Mouse (Mus musculus): ENCODE measurements around the gene Lix1l.

Lix1l gene

DNA sequence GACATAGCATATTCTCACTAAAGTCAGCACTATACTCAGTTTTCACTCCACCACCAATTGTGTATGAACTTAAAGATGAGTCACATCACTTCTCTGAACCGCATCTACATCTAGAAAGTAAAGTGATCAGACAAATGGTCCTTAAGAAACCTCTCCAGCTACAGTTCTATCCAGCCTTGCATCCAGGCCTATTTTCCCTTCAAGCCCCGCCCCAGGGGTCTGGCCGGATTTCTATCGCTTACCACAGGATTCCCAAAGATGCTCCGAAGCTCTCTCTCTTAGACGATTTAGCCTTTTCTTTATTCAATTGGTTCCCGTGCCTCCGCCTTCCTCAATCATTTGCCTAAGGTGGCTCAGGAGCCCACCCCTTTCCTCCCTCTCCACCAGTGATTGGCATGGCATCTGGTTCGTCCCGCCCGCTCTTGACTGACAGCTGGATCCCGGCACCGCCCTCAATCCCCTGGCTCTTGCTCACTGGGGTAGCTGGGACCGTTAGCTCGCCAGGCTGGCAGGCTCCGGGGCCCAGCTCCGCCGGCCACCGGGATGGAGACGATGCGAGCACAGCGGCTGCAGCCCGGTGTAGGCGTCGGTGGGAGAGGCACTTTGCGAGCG is at the start of gene Lix1l:
Gene Lix1l (plus strand): TSS at position 511 of the 612 bp plus-strand sequence.
- peak; percentile 94 for DNase-seq (ENCODE audit: low spot score)

DNA sequence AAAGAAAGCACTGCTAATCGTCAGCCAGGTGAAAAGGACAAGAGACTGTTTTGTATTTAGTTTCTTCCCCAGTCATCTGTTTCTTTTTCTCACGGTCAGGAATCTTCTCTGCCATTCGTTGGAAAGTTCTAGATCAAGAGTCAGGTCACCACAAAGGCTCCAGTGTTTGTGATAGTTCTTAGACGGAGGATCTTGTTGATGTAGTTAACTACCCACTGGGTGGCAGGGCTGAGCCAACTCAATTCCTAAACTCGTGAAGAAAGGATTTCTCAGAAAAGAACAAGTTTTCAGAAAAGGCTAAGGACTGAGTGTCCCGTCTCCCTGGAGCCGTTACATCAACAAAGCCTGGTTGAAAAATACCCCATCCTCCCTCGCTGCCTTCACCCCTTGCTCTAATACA is 49.7 kb upstream of the Lix1l start:
- no peak for DNase-seq (ENCODE audit: low spot score)

DNA sequence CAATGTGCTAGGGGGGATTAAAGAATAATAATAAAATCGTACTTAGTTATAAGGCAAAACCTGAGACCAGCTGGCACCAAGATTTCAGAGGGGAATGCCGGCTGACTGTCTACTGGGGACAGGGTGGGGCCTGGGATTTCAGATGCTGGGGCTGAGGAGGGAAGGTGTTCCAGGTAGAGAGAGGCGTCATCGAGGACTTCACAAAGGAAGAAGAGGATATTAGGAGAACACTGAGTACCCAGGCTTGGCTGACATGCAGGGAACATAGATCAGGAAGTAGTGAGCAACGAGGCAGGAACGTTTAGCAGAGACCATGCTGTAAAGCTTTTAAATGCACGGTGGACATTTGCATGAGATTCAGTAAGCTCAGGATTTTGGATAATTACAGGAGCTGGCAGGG is 49.1 kb upstream of the Lix1l start:
- no peak for DNase-seq (ENCODE audit: low spot score)

DNA sequence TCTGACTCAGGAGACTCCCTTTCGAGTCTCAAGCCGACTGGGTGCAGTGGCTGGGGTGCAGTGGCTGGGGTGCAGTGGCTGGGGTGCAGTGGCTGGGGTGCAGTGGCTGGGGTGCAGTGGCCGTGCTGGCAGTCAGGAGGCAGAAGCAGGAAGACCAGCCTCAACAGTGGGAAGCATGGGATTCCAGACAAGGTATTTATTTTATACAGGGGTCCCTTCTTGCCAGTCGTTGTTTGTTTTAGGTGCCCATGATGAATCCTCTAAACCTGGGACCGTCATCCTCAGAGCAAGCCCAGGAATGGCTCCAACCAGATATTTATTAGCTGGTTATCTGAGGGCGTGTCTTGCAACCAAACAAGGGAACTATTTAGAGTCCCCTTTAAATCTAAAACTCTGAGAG is 47.3 kb upstream of the Lix1l start:
- no peak for DNase-seq (ENCODE audit: low spot score)

DNA sequence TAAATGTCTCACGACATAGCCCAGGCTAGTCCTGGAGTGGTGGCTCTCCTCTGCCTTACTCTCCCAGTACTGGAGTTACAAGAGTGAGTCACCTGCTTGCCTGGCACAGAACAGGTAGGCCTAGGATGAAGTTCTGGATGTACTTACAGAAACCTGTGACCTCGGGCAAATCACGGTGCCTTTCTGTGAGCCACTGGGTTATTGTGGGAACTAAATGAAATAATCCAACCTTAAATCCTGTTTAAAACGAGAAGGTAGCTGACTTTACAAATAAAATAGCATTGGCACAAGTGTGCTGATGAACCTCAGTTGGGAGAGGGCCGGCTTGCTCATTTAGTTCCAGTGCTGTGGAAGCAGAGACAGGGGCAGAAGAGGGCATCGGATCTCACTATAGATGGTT is 46.7 kb upstream of the Lix1l start:
- DNase-seq (ENCODE audit: low spot score) = no peak

DNA sequence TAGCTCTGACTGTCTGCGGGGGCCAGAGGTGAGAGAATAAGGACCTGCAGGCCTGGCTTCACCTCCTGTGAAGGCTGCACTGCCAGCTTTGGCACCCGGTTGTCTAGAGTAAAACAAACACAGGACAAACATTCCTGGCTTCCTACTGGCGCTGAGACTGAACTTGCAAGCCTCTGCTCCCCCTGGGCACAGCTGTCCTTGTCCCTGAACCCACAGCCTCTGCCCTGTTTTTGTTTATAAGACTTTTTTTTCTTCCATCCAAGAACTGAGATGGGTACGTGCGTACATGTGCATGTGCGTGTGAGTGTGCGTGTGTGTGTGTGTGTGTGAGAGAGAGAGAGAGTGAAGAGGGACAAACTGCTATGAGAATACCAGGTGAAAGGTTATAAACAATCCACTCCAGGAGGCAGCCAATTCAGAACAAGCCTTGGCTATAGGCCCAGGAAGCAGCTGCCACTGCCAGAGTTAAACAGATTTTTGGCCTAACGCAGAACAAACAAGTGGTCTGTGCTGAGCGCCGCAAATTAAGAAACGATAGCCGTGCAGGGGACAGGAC is 45.8 kb upstream of the Lix1l start:
- DNase-seq (ENCODE audit: low spot score) = peak; percentile 73

DNA sequence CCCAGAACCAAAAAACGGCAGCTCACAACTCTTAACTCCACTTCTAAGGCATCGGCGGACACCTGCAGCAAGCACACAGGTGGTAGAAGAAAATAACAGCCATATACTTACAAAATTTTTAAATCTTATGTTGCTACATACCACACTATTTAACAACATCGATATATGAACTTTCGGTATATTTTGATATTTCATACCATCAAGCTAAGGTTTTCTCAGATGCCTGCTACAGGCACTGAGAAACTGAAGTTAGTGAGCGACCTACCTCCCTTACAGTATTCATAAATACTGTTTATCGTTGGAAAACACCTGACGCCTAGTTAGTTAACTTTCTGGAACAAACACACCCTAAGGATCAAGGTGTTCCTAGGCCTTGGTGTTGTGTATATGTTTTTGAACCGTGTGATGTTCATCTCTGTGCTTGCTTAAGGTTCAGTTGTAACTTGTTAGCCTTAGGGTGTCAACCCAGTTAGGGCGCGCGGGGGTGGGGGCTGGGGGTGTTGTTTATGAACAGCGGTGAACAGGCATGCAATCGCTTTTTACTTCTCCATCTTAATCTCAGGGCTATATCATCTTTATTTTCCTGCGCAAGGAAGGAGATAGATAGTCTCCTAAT is 44.8 kb upstream of the Lix1l start:
- no peak for DNase-seq (ENCODE audit: low spot score)

DNA sequence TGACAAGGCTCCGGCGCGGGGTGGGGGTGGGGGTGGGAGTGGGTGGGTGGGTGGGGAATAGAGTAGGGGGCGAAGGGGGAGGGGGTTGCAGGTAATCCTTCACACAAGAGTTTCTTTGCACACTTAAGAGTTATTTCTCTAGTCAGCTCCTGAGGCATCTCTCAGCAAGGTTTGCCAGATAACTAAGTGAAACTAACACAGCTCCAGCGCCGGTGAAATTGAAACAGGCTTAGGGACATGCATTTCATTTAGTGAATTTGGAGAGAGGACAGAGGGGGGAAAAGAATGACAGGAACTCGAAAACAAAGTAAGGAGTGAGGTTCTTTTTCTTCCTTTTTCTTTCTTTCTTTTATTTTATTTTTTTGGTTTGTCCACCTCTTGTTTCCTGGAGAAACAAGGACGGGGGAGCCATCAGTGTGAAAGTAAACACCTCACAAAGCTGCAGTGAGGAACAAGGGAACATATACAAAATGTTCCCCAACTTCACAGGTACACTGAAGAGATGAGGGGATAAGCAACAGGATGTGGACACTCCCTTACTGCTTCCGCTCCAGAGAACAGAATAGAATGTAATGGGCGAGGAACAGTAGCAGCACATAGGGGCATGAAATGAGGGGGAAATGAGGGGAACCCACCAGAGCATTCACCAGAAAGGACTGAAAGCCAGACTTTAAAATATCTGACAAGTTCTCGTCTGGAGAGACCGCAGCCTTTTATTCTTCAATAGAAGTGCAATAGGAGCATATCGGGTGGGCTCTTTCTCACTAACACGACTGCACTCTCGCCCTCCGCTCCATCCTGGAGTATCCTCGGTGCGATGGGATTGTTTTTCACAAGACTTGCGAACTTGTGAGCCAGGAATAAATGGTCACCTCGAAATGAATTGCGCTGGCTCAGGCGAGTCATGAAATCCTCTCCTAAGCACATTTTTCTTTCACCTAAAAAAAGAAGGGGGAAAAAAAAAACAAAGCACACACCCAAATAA is 44.0 kb upstream of the Lix1l start:
- no peak for DNase-seq (ENCODE audit: low spot score)

DNA sequence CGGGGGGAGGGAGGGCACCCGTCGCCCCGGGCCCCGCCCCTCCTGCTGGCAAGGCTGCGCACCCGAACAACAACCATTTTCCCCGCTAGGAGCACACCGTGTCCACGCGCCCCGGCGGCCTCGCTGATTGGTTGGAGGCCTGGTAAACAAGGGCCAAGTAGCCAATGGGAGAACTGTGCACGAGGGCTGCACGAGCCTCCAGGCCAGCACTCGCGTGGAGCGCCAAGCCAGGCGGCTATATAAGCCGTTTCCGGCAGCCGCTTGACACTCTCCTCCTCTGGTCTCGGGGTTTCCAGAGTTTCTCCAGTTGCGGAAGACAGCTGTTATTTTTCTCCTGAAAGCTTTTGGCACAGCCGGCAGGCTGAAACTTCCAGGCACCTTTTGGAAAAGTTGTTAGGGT is 43.3 kb upstream of the Lix1l start, which contains the start of gene Txnip:
Gene Txnip (plus strand): TSS at position 264 of the 400 bp plus-strand sequence.
- peak; percentile 100 for DNase-seq (ENCODE audit: low spot score)

DNA sequence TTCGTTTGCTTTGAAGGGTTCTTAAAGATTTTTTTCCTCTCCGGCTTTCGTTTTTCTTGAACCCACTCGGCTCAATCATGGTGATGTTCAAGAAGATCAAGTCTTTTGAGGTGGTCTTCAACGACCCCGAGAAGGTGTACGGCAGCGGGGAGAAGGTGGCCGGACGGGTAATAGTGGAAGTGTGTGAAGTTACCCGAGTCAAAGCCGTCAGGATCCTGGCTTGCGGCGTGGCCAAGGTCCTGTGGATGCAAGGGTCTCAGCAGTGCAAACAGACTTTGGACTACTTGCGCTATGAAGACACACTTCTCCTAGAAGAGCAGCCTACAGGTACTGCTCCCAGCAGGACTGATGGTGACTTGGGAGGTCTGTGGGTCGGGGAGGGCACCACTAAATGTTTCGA is 42.8 kb upstream of the Lix1l start:
- DNase-seq (ENCODE audit: low spot score) = no peak

DNA sequence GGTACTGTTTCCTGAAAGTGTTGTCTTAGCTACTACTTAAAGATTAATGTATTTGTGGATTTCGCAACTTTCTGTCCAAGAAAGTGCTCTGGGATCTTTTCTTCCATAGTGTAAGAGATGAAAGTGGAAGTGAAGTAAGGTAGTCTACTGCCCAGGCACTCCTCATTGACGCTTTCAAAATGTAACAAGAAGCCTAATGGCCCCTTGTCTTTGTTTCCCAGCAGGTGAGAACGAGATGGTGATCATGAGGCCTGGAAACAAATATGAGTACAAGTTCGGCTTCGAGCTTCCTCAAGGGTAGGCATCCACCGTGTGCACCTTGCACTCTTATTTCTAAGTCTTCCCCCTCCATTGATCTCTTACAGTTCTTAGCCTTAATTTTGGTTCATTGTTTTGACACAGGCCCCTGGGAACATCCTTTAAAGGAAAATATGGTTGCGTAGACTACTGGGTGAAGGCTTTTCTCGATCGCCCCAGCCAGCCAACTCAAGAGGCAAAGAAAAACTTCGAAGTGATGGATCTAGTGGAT is 42.2 kb upstream of the Lix1l start:
- DNase-seq (ENCODE audit: low spot score) = no peak

DNA sequence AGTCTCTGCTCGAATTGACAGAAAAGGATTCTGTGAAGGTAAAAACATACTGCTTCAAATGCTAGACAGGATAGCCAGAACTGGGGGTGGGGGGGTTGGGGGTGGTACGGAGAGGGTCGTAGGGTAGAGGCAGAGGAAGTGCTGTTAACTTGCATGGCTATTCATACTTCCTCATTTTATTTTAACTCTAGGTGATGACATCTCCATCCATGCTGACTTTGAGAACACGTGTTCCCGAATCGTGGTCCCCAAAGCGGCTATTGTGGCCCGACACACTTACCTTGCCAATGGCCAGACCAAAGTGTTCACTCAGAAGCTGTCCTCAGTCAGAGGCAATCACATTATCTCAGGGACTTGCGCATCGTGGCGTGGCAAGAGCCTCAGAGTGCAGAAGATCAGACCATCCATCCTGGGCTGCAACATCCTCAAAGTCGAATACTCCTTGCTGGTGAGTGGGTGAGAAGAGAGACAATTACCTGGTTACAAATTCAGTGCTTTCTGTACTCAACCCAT is 41.5 kb upstream of the Lix1l start:
- no peak for DNase-seq (ENCODE audit: low spot score)

DNA sequence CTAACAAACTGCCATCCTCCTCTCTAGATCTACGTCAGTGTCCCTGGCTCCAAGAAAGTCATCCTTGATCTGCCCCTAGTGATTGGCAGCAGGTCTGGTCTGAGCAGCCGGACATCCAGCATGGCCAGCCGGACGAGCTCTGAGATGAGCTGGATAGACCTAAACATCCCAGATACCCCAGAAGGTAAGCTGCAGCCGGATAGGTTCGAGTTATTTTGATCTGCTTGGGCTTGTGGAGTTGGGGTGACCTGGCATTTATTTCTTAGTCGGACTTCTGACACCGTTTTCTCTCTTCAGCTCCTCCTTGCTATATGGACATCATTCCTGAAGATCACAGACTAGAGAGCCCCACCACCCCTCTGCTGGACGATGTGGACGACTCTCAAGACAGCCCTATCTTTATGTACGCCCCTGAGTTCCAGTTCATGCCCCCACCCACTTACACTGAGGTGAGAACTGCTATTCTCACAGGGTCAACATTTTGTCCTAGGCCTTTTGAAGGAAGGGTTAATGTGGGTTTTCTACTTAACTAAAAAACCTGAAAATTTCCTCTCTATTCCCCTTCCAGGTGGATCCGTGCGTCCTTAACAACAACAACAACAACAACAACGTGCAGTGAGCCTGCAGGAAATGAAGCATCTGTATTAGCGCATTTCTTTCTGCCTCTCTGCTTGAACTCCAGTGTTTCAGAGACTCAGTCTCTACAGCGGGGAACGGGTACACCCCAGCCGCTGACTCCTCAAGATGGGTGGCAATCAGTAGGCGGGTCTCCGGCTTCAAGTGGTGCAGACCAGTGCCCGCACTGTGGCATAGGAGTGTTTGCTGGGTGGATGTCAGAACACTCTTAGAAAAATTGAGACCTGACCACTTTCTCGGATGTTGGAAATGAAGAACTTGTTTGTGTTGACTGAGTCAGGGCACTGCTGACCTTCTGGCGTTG is 40.8 kb upstream of the Lix1l start:
- no peak for DNase-seq (ENCODE audit: low spot score)

DNA sequence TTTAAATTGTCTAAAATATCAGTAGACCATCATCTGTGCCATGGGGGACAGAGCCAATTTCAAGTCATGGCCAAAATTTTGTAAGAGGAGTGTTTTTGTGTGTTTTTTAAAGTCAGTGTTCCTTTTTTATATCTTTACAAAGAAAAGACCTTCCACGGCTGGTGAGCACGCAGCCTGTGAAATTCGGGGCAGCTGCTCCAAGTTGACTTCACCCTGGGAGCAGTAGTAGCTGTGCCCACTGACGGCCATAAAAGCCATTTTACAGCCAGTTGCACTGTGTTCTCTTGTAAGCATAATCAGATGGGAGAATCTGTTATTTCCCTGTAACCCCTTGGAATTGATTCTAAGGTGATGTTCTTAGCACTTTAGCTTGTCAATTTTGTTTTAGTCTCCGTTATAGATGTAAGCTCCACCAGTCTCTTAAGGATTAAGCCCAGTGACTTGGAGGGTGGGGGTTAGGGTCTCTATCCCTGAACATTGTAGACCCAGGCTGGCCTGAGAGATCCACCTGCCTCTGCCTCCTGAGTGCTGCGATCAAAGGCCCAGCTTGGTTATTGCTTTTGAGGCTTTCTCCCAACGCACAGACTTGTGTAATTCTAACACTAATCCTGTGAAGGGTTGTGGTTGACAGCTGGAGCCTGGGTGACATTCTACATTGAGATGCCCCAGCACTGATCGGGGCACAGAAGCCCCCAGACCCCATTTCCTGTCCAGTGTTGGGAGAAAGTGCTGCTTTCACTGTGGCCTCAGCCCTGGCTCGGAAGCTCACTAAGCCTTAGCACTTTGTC is 39.9 kb upstream of the Lix1l start:
- no peak for DNase-seq (ENCODE audit: low spot score)

DNA sequence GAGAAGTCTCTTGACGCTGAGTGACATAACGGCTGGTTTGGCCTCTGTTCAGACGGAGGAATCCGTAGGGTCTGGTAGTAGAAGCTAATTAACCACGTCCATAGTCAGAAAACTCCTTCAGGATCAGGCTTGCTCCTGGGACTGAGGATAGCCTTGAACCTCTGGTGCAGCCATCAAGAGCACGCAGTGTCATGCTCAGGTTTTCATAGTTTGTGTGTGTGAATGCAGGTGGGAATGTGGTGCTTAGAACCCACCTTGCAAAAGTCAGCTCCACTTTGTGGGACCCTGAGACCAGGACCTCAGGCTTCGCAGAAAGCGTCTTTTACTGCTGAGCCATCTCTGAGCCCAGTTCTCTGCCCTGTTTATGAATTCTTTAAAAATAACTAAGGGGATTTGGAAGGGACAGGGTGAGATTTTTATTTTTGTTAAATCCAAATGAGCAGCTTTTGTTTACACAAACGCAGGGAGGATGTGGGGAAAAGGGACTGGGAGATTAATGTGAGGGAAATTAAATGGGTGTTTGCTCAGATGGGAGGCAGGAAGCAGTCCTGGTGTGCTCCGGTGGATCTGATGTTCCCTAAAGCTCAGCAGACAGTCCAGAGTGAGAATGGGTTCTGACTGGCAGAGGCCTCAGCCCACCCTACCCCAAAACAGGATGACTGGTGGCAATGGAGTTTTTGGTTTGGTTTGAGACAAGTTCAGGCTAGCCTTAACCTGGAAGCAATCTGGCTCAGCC is 38.8 kb upstream of the Lix1l start:
- no peak for DNase-seq (ENCODE audit: low spot score)

DNA sequence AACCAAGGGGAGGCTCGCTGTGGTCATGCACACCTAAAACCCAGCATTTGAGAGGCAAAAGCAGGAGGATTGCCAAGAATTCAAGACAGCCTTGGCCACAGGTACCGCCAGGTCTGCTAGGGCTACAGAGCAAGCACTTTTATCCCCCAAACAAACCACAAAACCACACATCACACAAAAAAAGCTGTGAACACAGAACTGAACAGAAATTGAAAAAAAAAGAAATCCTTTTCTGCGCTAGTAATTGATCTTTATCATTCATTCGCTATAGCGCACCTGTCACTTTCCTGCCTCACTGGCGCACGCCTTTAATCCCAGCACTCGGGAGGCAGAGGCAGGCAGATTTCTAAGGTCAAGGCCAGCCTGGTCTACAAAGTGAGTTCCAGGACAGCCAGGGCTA is 37.7 kb upstream of the Lix1l start:
- no peak for DNase-seq (ENCODE audit: low spot score)

DNA sequence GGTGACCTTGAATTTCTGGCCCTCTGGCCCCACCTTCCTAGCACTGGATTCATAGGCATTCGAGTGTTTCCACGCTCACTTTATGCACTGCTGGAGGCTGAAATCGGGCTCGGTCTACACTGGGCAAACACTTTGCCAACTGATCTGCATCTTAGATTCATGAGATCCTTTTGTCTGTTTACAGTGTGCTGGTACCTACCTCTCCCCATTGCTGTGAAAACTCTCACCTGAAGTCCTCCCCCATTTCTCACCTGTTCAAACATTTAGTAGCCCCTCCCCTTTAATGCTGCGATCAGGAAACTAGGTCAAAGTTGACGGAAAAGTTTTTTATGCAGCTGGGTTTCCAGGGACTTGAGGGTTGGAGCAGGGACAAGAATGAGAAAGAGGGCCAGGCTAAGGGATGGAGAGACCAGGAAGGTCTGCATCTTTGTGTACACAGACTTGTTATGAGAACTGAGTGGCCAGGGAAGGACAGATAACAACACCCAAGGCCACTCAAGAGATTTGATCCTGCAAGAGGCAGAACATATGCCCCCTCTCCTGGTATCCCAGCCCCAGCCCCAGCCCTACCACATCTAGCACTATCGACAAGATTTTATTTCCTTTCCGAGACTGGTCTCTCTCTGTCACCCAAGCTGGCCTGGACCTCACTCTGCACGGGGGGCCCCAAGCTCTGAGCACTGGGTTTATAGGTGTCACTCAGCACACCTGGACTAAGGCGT is 36.9 kb upstream of the Lix1l start:
- DNase-seq (ENCODE audit: low spot score) = no peak

DNA sequence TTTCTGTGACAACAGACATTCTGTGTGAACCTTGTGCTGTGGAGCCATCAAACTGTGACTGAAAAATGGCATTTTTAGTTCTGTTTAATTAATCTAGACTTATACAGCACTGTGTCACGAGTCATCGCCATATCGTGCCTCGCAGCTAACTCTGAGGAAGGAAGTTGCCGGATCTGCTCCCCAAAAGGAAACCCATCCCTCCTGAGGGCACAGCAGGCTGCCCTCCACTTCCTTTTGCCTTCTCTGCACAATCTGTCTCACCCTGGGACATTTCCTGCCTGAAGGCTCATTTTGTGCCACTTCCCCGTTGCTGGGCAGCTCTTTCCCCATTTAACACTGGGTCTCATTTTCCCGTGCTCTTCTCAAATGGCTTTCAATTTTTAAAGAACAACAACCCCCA is 36.3 kb upstream of the Lix1l start:
- DNase-seq (ENCODE audit: low spot score) = no peak

DNA sequence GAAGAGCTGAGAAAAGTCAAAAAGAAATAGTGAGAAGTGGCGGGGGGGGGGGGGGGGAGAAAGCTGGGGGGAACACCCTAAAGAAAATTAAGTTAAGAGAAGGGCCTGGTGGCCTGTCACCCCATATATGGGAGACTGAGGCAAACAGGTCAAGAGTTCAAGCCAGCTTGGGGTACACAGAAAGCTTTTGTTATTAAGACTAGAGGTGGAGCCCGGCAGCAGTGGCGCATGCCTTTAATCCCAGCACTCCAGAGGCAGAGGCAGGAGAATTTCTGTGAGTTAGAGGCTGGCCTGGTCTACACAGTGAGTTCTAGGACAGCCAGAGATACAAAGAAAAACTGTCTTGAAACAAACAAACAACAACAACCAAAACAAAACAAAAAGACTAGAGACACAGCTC is 35.8 kb upstream of the Lix1l start:
- DNase-seq (ENCODE audit: low spot score) = no peak
